Mouse (Mus musculus) spleen, embryonic (tissue): ENCODE results near the gene Ipo13.

ENCODE experiments used
- CTCF ChIA-PET: fragments of 350-600 bp; sonication (Branson Sonifier 250); formaldehyde crosslinking; loops from one replicate; lab custom pipeline; 2022; lab: Charles Lee

Ipo13 gene

GRCm38 (mm10) chr4:117845316-117845715 is 69.5 kb downstream of the Ipo13 start:
- CTCF ChIA-PET: no interaction called here
